Mouse (Mus musculus) erythroblast, embryonic 14.5 days (primary cell): Measurements from ENCODE around the gene Smyd3.

Experiments used
- GATA1 ChIP-seq: IDR thresholded peaks from 2 replicates; pipeline ENCODE4 v1.6.1; 2012; ENCODE audit warnings: low read length, inconsistent platforms, mixed read lengths
- TAL1 ChIP-seq: IDR thresholded peaks from 3 replicates; pipeline ENCODE4 v1.6.1; 2012; ENCODE audit warnings: low read length, inconsistent platforms, mixed read lengths

DNA sequence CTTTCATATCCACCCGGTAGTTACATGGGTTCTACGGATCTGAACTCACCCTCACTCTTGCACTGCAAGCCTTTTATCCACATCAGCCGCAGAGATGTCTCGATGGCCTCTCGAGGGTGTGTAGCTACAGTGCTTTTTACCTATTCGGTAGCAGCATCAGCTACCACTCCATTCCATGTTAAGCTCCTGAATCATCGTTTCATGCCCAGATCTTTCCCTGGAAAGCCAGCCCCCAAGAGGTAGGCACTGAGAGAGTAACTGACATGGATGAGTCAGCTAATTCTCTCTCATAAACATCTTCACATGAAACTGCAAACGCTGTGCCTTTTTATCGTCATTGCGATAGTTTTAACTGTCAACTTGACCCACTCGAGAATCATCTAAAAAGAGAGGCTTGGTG lies 143.9 kb downstream of the Smyd3 start:
- TF ChIP-seq TAL1 (no peak), GATA1 (no peak)
